Mouse (Mus musculus): ENCODE data around the gene Gpatch2l. TPM values are rescaled to one million over a fixed set of nuclear protein-coding genes. Genes with fewer than 3 reads are reported as not detected.

Gene Gpatch2l
- 10 to 100 TPM; 37.2 to 38.3 TPM for total RNA-seq (2021)
- long read RNA-seq, experiment 1, full-length matches to known transcripts, result 23 of 30 reads
- long read RNA-seq, experiment 1, partial matches to known transcripts, result 1 of 30 reads
- long read RNA-seq, experiment 1, other reads (novel, unspliced or antisense), result 6 of 30 reads
- long read RNA-seq, experiment 2, full-length matches to known transcripts, result 14 of 22 reads
- long read RNA-seq, experiment 2, partial matches to known transcripts, result 1 of 22 reads
- long read RNA-seq, experiment 2, other reads (novel, unspliced or antisense), result 7 of 22 reads

DNA sequence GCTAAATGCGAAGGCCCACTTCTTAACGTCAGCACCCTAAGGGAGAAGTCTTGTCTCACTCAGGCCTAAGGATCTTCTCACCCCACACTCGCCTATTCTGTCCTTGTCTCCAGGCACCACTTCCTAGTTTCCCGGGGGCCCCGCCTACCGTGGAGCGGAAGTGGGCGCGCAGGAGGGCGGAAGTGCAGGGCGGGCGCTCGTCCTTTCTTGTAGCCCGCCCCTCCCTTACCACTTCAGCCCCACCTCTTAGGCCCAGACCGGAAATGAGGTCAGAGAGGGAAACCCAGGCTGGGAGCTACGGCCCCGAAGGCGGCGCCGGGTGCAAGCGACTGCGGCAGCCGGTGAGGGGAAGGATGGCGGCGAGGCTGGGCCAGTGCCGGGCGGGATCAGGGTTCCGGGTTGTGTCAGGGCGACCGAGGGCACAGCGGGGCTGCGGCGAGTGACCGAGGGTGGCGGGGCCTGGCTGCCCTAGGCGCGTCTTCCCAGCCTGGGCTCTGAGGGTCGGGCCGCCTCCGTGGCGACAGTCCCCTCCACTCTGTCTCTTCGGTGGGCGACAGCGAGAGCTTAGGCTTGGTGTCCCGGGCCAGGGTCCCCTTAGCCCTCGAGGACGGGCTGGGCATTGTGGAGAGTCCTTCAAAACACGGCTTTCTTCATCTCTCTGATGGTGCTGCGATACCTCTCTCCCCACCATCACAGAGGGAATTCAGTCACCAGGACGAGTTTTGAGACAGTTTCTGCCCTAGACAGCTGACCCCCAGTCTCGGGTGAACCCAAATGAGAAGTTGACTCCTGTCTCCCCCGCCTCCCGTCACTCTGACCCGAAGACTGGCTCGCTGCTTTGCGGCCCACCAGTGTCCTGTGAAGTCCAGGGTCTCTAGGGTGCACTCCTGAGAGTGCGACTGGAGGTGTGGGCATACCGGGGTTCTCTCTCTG, at the start of gene Gpatch2l:
Gene Gpatch2l (plus strand): TSS at position 255 of the 933 bp plus-strand sequence.
- DNase-seq (ENCODE audit: low spot score in 2 of 2), result peak; percentile 92 to 95

DNA sequence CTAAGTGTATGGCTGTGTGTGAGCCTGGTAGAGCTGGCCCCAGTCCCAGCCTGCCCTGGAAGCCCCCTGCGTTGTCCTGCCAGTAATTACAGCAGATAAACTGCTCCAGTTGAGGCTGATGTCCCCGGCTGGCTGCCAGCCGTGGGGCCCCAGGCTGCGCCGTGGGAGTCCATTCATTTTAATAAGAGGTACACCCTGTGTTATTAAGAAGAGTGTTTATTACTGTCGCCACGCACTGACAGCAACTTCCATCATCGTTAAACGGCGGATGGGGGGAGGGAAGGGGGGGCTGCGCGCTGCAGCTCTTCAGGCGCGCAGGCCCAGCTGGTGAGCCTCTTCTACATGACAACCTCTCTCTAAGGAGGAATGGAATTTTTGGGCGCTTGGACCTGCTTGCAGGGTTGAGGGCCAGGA, 49.6 kb upstream of the Gpatch2l start:
- no peak for DNase-seq (ENCODE audit: low spot score in 2 of 2)

DNA sequence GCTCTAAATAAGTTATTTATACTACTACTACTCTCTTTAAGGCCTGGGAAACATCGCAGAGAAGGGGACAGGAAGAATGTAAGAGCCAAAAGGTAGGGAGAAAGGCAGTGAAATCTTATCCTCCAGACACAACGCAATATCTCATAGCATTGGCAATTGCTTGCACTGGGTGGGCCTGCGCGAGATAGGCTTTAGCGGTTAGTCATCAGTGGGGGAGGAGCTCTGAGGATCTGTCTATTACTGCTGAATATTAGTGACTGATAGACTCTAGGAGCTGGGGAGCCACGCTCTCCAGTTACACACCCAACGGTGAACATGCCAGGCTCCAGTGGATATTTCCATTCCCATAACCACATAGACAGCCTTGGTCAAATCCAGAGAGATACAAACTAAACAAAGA, 44.7 kb upstream of the Gpatch2l start:
- no peak for DNase-seq (ENCODE audit: low spot score in 2 of 2)

DNA sequence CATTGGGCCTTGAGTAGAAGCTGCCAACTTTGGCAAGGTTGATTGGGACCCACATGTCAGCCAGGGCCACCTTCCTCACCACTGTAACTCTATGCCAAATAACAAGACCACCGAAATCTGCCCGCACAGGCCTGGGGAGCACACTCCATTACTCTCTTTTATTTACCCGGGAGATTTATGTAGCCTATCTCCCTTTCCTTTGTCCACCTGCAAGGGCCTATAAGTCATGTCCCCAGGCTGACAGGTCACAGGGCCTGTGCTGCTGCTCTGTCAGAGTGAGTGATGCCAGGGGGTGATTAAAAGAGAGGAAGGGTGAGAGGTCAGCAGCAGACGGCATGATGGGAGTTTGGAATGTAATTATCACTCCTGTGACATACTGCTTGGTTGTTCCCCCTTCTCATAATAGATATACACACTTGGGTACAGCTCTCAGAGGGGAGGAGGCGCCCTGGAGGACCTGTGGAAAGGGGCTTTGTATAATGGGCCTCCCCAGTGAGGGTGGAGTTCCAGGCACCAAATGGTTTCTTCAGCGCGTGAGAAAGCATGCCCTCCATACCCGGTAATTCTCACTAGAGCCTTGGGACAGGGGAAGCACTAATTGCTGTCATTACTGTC, 38.1 kb upstream of the Gpatch2l start:
- DNase-seq (ENCODE audit: low spot score in 2 of 2), result no peak

DNA sequence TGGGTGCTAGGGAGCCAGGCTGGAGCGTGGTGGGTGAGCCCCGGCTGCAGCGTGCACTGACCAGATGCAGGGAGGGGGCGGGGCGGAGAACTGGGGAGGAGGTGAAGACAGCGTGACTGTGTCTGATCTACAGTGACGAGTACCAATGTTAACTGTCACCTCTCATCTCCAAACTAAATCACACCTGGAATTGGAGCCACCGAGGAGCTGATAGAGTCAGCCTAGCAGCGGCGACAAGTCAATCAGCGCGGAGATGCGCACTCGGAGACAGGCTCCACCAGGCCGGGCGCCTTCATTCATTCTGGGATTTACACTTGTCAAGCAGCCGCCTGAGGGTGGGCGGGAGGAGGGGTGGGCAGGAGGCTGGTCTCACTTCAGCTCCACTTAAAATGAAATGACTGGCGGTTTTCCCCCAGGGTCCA, 30.5 kb upstream of the Gpatch2l start:
- DNase-seq (ENCODE audit: low spot score in 2 of 2), result no peak

DNA sequence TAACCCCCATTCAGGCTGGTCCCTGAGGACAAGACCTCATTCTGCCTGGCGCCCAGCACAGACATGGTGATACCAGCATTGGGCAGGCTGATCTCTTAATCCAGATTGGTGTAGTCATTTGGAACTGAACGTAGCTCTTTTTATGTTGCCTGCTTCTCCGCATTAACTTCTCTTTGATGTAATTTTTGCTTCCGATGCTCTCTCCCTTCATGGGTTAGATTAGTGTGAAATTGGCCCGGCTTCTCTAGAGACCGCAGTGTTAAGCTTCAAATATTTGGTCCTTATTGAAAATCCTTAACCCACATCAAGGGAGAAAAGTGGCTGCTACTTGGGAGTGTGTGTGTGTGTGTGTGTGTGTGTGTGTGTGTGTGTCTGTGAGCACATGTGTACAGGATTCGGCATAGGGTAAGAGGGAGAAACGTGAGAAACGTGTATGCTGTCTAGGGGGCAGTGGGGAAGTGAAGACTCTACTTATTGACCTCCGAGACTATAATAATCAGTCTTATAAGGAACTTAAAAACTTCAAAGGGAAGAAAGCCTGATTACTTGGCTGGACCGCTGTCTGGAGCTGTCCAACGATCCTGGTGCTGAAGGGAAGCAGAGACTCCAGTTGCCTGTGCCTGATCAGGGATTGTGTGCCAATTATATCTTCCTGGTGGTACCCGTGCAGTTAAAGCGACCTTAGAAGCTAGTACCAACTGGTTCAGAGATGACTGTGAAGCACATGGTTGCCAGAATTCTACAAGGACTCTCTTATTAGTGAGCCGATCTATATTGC, 28.8 kb upstream of the Gpatch2l start:
- DNase-seq (ENCODE audit: low spot score in 2 of 2), result peak in 1 of 2 experiments; percentile 28

DNA sequence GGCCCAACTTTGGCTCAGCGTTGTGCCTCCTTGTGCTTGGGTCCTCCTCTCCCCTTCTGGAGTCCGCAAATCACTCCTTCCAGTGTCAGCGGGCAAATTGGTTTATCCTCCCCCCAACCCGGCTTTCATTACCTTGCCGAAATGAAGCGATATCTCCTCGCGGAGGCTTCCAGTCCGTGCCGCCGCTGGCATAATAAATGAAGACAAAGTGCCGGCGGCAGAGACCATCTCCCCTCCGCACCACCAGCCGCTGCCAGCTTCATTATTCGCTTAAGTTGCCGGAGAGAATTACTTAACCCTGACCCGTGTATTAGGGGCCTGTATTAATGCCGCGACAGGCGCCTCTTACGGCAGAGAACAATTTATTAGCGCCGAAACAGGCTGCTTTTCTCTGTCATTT, 27.5 kb upstream of the Gpatch2l start:
- no peak for DNase-seq (ENCODE audit: low spot score in 2 of 2)

DNA sequence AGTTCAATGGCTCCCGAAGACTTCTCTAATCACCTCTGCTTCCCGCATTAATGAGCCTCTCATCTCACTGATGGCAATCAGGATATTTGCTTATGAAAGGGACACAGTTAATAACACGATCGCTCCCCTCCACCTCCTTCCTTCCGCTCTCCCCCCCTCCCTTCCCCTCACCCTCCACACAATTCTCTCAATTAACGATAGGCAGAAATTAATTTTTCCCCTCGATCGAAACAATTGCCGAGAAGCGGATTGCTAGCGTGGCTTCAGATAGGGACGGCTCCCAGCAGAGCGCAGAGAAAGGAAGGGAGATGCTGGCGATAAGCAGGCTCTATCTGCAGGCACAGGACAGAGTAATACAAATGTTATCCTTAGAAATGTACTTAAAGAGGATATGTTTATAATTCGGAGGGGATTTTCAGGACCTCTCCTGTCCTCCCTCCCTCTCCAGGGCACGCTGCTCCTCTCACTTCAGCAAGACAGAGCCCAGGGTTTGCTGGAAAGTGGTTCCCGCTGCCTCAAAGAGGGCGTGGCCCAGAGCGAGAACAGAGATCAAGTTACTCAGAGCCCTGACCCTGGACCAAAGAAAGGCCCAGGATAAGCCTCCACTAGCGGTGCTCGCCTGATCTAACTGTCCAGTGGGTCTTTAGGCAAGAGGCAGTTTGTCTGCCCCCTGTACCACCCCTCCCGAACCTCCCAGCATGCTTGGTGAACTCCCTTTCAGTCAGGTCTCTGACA, 24.8 kb upstream of the Gpatch2l start:
- DNase-seq (ENCODE audit: low spot score in 2 of 2), result peak in 1 of 2 experiments; percentile 10

DNA sequence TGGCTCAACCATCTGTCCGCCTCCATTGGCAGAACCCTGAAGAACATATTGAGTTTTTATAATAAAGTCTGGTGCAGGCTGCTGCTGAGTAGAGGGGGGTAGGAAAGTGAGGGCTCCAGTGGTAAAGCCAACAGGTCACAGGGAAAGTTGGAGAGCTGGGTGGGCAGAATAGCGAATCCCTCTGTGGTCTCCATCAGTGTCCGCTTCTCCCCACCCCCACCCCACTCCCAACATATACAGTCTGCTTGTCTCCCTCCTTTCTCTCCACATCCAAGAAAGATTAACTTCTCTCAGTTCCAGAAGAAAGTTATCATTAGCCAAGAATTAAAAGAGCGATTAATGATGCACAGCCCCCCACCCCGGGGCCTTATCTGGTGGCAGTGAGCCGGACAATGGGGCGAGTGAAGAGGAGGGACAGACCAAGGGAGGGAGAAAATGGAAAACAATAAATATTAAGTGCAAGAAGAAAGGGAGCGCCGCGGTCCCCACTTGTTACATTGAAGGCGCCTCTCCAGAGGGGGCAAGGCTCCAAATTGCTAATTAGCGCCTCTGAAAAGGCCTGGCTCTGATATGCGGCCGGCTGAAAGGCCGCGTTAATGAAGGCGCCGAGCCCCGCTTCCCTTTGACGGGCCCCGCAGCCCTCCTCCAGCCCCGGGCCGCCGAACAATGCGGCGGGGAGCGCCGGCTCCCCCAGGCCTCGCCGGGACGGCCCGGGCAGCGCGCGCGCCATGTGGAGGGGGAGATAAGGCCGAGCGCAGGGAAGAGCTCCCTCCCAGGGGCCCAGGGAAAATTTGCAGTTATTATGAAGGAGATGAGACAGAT, 21.2 kb upstream of the Gpatch2l start:
- DNase-seq (ENCODE audit: low spot score in 2 of 2), result peak; percentile 13 to 57

DNA sequence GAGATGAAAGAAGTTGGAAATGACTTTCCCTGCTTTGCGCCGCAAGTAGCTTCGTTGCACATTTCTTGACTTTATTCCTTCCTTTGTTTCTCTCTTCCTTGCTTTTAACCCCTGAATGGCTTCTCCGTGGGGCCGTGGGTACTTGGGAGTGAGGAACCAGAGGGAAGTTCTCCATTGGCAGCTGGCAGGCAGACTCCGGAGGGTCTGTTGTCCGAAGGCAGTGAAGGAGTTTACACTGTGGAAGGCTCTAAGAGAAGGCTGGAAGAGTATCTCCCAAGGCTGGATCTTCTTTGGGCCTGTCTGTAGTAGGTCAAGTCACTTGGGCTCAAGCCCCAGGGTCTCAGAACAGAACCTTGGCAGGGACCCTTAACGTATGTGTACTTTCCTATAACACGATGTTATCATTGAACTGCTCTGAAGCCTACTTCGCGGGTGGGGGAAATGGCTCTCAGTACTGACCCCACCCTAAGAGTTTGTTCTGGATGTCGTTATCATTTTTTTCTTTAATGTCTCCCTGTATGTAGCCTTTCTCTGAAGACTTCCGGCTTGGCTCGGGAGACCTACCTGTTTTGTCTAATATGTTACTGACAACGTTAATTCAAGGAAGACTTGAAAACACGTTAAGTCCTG, 20.5 kb upstream of the Gpatch2l start:
- DNase-seq (ENCODE audit: low spot score in 2 of 2), result no peak

DNA sequence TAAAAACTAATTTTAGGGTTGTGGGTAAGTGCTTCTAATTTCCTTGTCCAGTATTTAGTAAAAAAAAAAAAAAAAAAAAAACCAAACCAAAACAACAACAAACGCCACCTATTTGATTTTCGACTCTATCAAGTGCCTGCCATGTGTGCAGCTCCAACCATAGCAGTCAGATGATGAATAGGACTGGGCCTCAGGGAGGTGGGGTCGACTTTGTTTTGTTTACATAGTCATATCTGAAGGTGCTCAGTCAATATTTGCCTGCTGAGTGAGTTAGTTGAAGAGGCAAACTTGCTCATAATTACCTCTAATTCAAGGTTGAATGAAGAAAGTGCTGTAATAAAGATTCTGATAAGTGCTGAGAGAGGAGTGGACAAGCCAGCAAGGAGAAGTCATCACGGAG, 7.4 kb upstream of the Gpatch2l start:
- no peak for DNase-seq (ENCODE audit: low spot score in 2 of 2)

DNA sequence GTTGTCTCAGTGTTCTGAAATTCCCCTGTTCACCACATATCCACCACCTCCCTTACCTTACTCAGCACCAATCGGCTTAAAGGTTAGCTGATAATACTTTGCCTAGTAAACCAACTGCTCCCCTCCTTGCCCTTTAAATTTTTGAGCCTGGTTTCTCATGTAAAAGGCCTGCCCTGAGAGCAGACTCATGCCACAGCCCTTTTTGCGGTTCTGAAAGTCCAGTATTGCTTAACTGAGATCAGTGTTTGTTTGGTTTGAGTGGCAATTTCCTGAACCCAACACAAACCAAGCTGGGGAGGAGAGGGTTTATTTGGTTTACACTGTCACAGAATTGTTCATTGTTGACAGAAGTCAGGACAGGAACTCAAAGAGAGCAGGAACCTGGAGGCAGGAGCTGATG, 2.9 kb upstream of the Gpatch2l start:
- no peak for DNase-seq (ENCODE audit: low spot score in 2 of 2)

DNA sequence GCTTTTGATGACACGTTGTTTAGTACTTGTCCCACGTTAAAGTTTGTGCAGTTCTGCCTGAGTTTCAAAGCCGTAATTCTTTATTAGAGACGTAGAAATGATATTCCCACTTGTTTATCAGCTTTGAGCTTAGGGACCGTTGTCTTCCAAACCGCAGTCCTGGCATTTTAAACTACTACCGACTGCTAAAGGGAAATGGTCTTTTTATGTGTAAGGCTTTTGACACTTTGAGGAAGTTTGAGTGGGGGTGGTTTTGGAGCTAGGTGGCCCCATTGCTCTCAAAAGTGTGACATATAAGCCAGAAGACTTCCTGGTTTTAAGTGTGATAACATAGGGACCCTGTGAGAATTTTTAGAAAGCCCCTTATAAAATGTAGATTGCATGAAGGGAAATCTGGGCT, 905 bp downstream of the Gpatch2l start:
- DNase-seq (ENCODE audit: low spot score in 2 of 2), result no peak

DNA sequence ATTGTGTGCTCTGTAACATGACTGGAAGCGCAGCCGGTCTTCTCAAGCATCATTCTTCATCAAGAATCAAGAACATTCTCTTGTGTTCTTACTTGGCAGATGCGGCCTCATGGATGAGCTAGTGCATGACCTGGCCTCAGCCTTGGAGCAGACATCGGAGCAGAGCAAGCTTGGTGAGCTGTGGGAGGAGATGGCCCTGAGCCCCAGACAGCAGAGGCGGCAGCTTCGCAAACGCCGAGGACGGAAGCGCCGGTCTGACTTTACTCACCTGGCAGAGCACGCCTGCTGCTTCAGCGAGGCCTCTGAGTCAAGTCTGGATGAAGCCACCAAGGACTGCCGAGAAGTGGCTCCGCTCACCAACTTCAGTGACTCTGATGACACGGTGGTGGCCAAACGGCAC, 2.3 kb downstream of the Gpatch2l start:
- no peak for DNase-seq (ENCODE audit: low spot score in 2 of 2)

DNA sequence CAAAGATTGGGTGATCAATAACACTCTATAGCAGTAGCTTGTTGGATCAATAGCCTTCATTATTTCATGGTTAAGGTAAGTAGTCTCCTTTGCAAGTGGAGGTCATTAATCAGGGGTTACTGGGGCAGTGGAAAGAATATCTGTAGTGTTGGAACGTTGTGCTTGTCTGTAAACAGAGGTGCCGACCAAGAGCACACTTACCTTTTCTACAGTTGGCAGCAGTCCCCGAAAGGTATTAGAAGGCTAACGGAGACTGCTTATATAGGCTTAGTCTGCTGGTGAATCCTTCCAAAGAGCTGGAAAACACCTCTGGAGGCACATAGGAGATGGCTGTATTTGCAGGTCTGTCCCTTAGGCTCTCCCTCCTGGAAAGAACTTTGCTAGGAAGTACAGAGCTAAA, 8.5 kb downstream of the Gpatch2l start:
- no peak for DNase-seq (ENCODE audit: low spot score in 2 of 2)

DNA sequence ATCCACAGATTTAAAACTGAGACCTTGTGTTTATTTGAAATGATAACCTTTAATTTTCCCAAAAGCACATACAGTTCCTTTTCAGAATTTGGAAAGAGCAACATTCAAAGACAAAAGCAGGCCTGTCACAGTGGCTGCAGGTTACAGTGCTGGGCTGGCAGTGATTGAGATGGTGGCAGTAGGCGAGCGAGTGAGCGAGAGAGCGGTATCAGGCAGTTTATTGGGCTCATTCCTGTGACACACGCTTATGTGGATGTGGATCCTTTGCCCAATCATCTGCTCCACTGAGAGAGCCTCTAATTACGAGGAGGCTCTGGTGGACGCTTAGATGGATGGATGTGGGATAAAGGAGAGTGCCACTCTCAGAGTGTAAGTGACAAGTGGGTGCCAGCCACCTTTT, 13.3 kb downstream of the Gpatch2l start:
- DNase-seq (ENCODE audit: low spot score in 2 of 2), result peak; percentile 21 to 34

DNA sequence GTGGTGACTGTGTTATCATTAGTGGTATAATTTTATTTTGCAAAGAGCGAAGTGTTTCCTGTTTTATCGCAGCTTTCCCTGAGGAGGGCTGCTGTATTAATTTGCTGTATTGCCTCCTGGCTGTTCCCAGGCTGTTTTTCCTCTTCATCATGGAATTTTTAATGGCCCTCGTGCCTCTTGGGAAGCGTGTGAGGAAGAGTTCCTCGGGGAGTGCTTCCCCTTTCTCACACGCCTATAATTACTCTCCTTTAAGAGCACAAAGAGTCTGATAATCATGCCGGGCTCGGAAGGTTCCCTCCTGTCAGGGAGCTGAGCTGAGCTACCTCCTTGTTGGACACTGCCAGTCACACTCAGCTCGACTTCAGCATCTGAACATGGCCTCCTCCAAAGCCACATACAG, 30.0 kb downstream of the Gpatch2l start:
- DNase-seq (ENCODE audit: low spot score in 2 of 2), result no peak

DNA sequence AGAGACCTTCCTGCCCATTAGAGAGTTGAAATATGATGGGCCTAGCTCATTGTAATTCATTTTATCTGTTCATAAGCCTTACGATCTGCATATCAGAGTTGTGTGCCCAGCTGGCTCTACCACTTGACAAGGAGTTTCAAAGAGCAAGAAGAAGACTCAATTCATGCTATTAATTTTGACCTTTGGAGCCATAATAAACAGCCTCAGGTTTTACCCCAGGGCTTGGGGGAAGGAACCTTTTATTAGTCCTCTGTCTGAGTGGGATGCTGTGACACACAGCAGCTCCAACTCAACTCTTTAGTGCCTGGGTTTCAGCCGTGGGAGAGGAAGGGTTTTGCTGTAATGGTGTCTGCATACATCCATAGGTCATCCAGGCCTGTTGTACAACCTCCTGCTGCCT, 32.6 kb downstream of the Gpatch2l start:
- no peak for DNase-seq (ENCODE audit: low spot score in 2 of 2)

DNA sequence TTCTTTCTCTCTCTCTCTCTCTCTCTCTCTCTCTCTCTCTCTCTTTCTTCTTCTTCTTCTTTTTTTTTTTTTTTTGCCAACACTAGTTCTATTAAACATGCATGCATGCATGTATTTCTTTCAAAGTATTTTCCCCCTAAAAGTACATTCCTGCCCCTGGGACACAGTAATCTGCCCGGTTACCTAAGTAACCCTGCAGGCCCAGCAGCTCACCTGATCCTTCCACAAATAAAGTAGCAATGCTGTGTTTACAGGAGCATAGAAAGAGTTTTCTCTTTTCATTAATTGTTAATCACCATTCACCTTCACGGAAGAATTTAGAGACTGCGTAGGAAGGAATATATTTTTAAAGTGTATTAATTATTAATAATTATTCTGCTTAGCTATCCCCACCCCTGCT, 34.1 kb downstream of the Gpatch2l start:
- no peak for DNase-seq (ENCODE audit: low spot score in 2 of 2)
